Mouse (Mus musculus) testis, adult 2 months (tissue): ENCODE measurements at regions not wholly inside any gene's neighbourhood (a gene's known extent, or its start where the extent isn't known, plus 50 kb on each side); places are given as distances from the start of the nearest gene placed in this dataset.

ENCODE experiments used
- H3K27ac ChIP-seq: fragments of 200-500 bp; 2 replicates; pipeline ENCODE4 v1.5.1; 2012; ENCODE audit warnings: low read depth, low read length; ENCODE audit not compliant: control insufficient read depth, insufficient read depth
- H3K27me3 ChIP-seq: fragments of 200-500 bp; 2 replicates; pipeline ENCODE4 v1.6.1; 2012; ENCODE audit warnings: mild to moderate bottlenecking, low read length, moderate library complexity; ENCODE audit not compliant: control insufficient read depth, insufficient read depth
- H3K36me3 ChIP-seq: fragments of 200-500 bp; 2 replicates; pipeline ENCODE4 v1.6.1; 2012; ENCODE audit warnings: mild to moderate bottlenecking, low read length; ENCODE audit not compliant: control insufficient read depth, insufficient read depth
- H3K4me1 ChIP-seq: fragments of 200-500 bp; 2 replicates; pipeline ENCODE4 v1.6.1; 2012; ENCODE audit warnings: low read length; ENCODE audit not compliant: control insufficient read depth, insufficient read depth
- H3K4me3 ChIP-seq: fragments of 200-500 bp; 2 replicates; pipeline ENCODE4 v1.5.1; 2012; ENCODE audit warnings: low read depth, mild to moderate bottlenecking, low read length, moderate library complexity, mixed read lengths; ENCODE audit not compliant: control insufficient read depth
- CTCF ChIP-seq: fragments of 200-500 bp; IDR thresholded peaks from 2 replicates; pipeline ENCODE4 v1.5.1; 2012; ENCODE audit warnings: low read depth, mild to moderate bottlenecking, inconsistent platforms, low read length, moderate library complexity; ENCODE audit not compliant: control insufficient read depth, insufficient read depth, insufficient replicate concordance
- POLR2A ChIP-seq: fragments of 200-500 bp; IDR thresholded peaks from 2 replicates; pipeline ENCODE4 v1.6.1; 2012; ENCODE audit warnings: low read depth, mild to moderate bottlenecking, inconsistent platforms, low read length, moderate library complexity; ENCODE audit not compliant: control insufficient read depth

DNA sequence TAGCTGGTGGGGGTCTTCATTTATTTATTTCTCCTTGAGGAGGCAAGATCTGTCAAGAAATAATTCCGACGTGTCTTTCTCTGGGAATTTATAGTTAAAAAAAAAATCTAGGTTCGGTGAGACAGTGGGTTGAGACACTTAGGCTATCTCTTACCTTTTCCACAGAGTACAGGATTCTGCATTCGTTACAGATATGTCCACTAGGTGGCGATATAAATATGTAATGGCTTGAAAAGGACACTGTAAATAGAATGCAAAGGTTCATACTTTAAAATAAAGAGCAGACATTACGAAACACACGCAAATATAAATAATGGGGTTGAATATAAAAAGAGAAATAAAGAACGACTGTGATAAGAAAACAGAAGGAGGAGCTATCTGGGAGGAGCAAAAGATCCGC is 517.5 kb downstream of the Cps1 start:
- TF ChIP-seq CTCF = peak; percentile 40; the same call in 1 of the 2 replicates
- no peak for TF ChIP-seq POLR2A
- no peak overlapping the region for H3K27ac ChIP-seq

GRCm38 (mm10) chr1:67640766-67641165 is 517.9 kb downstream of the Cps1 start:
- H3K27me3 ChIP-seq = no peaks in the 10 kb centered on the region
- no peak overlapping the region for H3K4me3 ChIP-seq
- H3K36me3 ChIP-seq = no peaks in the 10 kb centered on the region
- no peaks in the 10 kb centered on the region for H3K4me1 ChIP-seq
- no peak overlapping the region for H3K27ac ChIP-seq
- TF ChIP-seq POLR2A (no peak), CTCF (no peak)

More for the DNA sequence above, 517.5 kb downstream of the Cps1 start:
- Histone ChIP-seq H3K4me1 (no peaks in the 10 kb centered on the region), H3K4me3 (no peak overlapping the region), H3K36me3 (no peaks in the 10 kb centered on the region), H3K27me3 (no peaks in the 10 kb centered on the region)

GRCm38 (mm10) chr1:67643627-67644026 is 520.8 kb downstream of the Cps1 start:
- no peaks in the 10 kb centered on the region for H3K27me3 ChIP-seq
- no peaks in the 10 kb centered on the region for H3K4me1 ChIP-seq
- no peak overlapping the region for H3K4me3 ChIP-seq
- TF ChIP-seq CTCF (no peak), POLR2A (no peak)
- no peaks in the 10 kb centered on the region for H3K36me3 ChIP-seq
- no peak overlapping the region for H3K27ac ChIP-seq
